Mouse (Mus musculus) forebrain, postnatal 0 days (tissue): ENCODE data around the gene Lrrc25. TPM values are rescaled to one million over a fixed set of nuclear protein-coding genes. Genes with fewer than 3 reads are reported as not detected.

Source experiments
- ATAC-seq: fragments of 200-750 bp; cut with Nextera tagmentation; 2 replicates; pipeline ENCODE4 v1.8.0; 2017; ENCODE audit warnings: mild to moderate bottlenecking, moderate library complexity
- DNase-seq: peaks from one replicate; pipeline ENCODE4 v3.0.0-alpha.2; 2015
- H3K27ac ChIP-seq: fragments of 300-500 bp; sonication (generic); 2 replicates; pipeline ENCODE4 v1.5.1; 2014; ENCODE audit warnings: low read depth, mild to moderate bottlenecking, antibody characterized with exemption, low read length, moderate library complexity, mixed read lengths
- H3K27me3 ChIP-seq: fragments of 300-500 bp; sonication (generic); 2 replicates; pipeline ENCODE4 v1.6.1; 2014; ENCODE audit warnings: mild to moderate bottlenecking, low read length, mixed read lengths; ENCODE audit not compliant: insufficient read depth
- H3K36me3 ChIP-seq: fragments of 300-500 bp; sonication (generic); 2 replicates; pipeline ENCODE4 v1.6.1; 2014; ENCODE audit warnings: mild to moderate bottlenecking, moderate library complexity; ENCODE audit not compliant: insufficient read depth
- H3K4me1 ChIP-seq: fragments of 300-500 bp; sonication (generic); 2 replicates; pipeline ENCODE4 v1.6.1; 2014; ENCODE audit warnings: antibody characterized with exemption; ENCODE audit not compliant: insufficient read depth
- H3K4me2 ChIP-seq: fragments of 300-500 bp; sonication (generic); 2 replicates; pipeline ENCODE4 v1.6.1; 2014; ENCODE audit warnings: low read depth, mild to moderate bottlenecking, moderate library complexity
- H3K4me3 ChIP-seq: fragments of 300-500 bp; sonication (generic); 2 replicates; pipeline ENCODE4 v1.5.1; 2014; ENCODE audit warnings: low read depth, low read length, mixed read lengths
- H3K9ac ChIP-seq: fragments of 300-500 bp; sonication (generic); 2 replicates; pipeline ENCODE4 v1.6.1; 2014; ENCODE audit warnings: mild to moderate bottlenecking
- H3K9me3 ChIP-seq: fragments of 300-500 bp; sonication (generic); 2 replicates; pipeline ENCODE4 v1.6.1; 2016; ENCODE audit warnings: low read length
- CTCF ChIP-seq: sonication (generic); IDR thresholded peaks from 2 replicates; pipeline ENCODE4 v1.5.1; 2016; ENCODE audit warnings: antibody characterized with exemption, control low read depth, low read depth
- WGBS: fragments of 180-500 bp; shearing (Covaris S2); extraction: QIAGEN DNeasy Blood & Tissue Kit; methylation state at CpG from one replicate; pipeline ENCODE4 v1.1.7; 2014; 5-methylcytosine and 5-hydroxymethylcytosine counted together
- polyA plus RNA-seq: library from polyadenylated mRNA; unstranded; fragments of >200 nt; fragmentation: Nextera tagmentation; extraction: Ambion mirVana; gene quantifications from 2 replicates; pipeline ENCODE4 v1.2.1, GENCODE M21; 2015
- total RNA-seq: library from RNA; depleted of rRNA; stranded (reverse); fragments of >200 nt; gene quantifications from 2 replicates; pipeline ENCODE4 v1.2.3, GENCODE M21; 2014; rRNA removed

Gene Lrrc25
- total and polyA plus RNA-seq, 2 experiments from 2014 or later, result 1.2 to 2.8 TPM

GRCm38 (mm10) chr8:70659604-70660272 lies 43.8 kb downstream of the Lrrc25 start:
- peak; percentile 86 for ATAC-seq
- H3K4me3 ChIP-seq, result peak overlapping the region; percentile 74
- H3K36me3 ChIP-seq, result 0 out of 2 replicates have a peak, but pooled peaks cover 3% of the 10 kb centered on the region
- H3K4me1 ChIP-seq, result peaks cover 3% of the 10 kb centered on the region; the same call in 1 of the 2 replicates
- peak overlapping the region; percentile 73 for H3K9ac ChIP-seq
- WGBS, result 4% methylated on average over 44 of the region's 44 CpGs
- peak; percentile 80 for DNase-seq
- no peaks in the 10 kb centered on the region for H3K9me3 ChIP-seq
- H3K27me3 ChIP-seq, result no peaks in the 10 kb centered on the region
- no peak for TF ChIP-seq CTCF
- peak overlapping the region; percentile 96 for H3K4me2 ChIP-seq
- H3K27ac ChIP-seq, result peak overlapping the region; percentile 21; the same call in 1 of the 2 replicates

GRCm38 (mm10) chr8:70660273-70660725 lies 44.3 kb downstream of the Lrrc25 start, which contains the start of gene Pgpep1:
Pgpep1 (minus strand) TSS chr8:70660388.
- H3K9ac ChIP-seq, result peak within 1 kb of the TSS; percentile 73
- no peaks in the 10 kb centered on the region for H3K27me3 ChIP-seq
- H3K4me1 ChIP-seq, result peaks cover 3% of the 10 kb centered on the region; the same call in 1 of the 2 replicates
- ATAC-seq (peak; percentile 21), DNase-seq (peak; percentile 43)
- H3K4me3 ChIP-seq, result peak within 1 kb of the TSS; percentile 74
- 4% methylated on average over 14 of the region's 14 CpGs for WGBS
- 0 out of 2 replicates have a peak, but pooled peaks cover 3% of the 10 kb centered on the region for H3K36me3 ChIP-seq
- peak within 1 kb of the TSS; percentile 96 for H3K4me2 ChIP-seq
- H3K9me3 ChIP-seq, result no peaks in the 10 kb centered on the region
- no peak for TF ChIP-seq CTCF
- H3K27ac ChIP-seq, result peak within 1 kb of the TSS; percentile 21; the same call in 1 of the 2 replicates

GRCm38 (mm10) chr8:70663691-70664090 lies 47.7 kb downstream of the Lrrc25 start:
- no peaks in the 10 kb centered on the region for H3K9me3 ChIP-seq
- H3K9ac ChIP-seq, result no peak overlapping the region
- H3K4me3 ChIP-seq, result no peak overlapping the region
- no peak for TF ChIP-seq CTCF
- 22% methylated on average over 4 of the region's 4 CpGs for WGBS
- DNase-seq (no peak), ATAC-seq (0 out of 2 replicates have a peak, but pooled peaks have one; percentile 12)
- no peaks in the 10 kb centered on the region for H3K27me3 ChIP-seq
- no peaks in the 10 kb centered on the region for H3K36me3 ChIP-seq
- no peak overlapping the region for H3K4me2 ChIP-seq
- no peak overlapping the region for H3K27ac ChIP-seq
- H3K4me1 ChIP-seq, result peaks cover 3% of the 10 kb centered on the region; the same call in 1 of the 2 replicates

GRCm38 (mm10) chr8:70664631-70665030 lies 48.7 kb downstream of the Lrrc25 start:
- no peaks in the 10 kb centered on the region for H3K9me3 ChIP-seq
- H3K4me2 ChIP-seq, result no peak overlapping the region
- H3K4me1 ChIP-seq, result peaks cover 3% of the 10 kb centered on the region; the same call in 1 of the 2 replicates
- no peaks in the 10 kb centered on the region for H3K27me3 ChIP-seq
- TF ChIP-seq CTCF, result no peak
- no peak overlapping the region for H3K4me3 ChIP-seq
- DNase-seq (no peak), ATAC-seq (no peak)
- no peak overlapping the region for H3K27ac ChIP-seq
- H3K36me3 ChIP-seq, result no peaks in the 10 kb centered on the region
- H3K9ac ChIP-seq, result no peak overlapping the region
- 85% methylated on average over 3 of the region's 3 CpGs for WGBS

GRCm38 (mm10) chr8:70665599-70665998 lies 49.6 kb downstream of the Lrrc25 start:
- ATAC-seq, result no peak
- no peak for TF ChIP-seq CTCF
- WGBS, result 86% methylated on average over 2 of the region's 2 CpGs

GRCm38 (mm10) chr8:70667071-70667470 lies 51.1 kb downstream of the Lrrc25 start:
- Histone ChIP-seq H3K4me2 (no peak overlapping the region), H3K9ac (no peak overlapping the region), H3K4me3 (no peak overlapping the region), H3K9me3 (no peaks in the 10 kb centered on the region), H3K4me1 (0 out of 2 replicates have a peak, but pooled peaks cover under 1% of the 10 kb centered on the region), H3K27me3 (no peaks in the 10 kb centered on the region), H3K27ac (no peak overlapping the region), H3K36me3 (no peaks in the 10 kb centered on the region)
- peak; percentile 49 for DNase-seq
- TF ChIP-seq CTCF, result no peak
- peak; percentile 79 for ATAC-seq
- 51% methylated on average over 5 of the region's 5 CpGs for WGBS

More at GRCm38 (mm10) chr8:70665599-70665998, 49.6 kb downstream of the Lrrc25 start:
- Histone ChIP-seq H3K4me1 (no peaks in the 10 kb centered on the region), H3K9me3 (no peaks in the 10 kb centered on the region), H3K27ac (no peak overlapping the region), H3K4me2 (no peak overlapping the region), H3K36me3 (no peaks in the 10 kb centered on the region), H3K9ac (no peak overlapping the region), H3K4me3 (no peak overlapping the region), H3K27me3 (no peaks in the 10 kb centered on the region)
- no peak for DNase-seq

Other genes starting within 250 kb of the Lrrc25 start
- gene Comp, start 242.6 kb upstream of the Lrrc25 start, total RNA-seq, result 0.81 TPM in 1 of 2 replicates, not detected in the other
- 0.05 and 0.29 TPM in 2 replicates for gene Comp, start 242.6 kb upstream of the Lrrc25 start, polyA plus RNA-seq
- gene Crtc1, start 176.6 kb upstream of the Lrrc25 start, total RNA-seq, result 41.2 and 51.7 TPM in 2 replicates
- gene Crtc1, start 176.6 kb upstream of the Lrrc25 start, polyA plus RNA-seq, result 43.8 and 52.9 TPM in 2 replicates
- 29.9 and 34.8 TPM in 2 replicates for gene Klhl26, start 139.2 kb upstream of the Lrrc25 start, total RNA-seq
- gene Klhl26, start 139.2 kb upstream of the Lrrc25 start, polyA plus RNA-seq, result 30.8 and 35.3 TPM in 2 replicates
- gene Tmem59l, start 128.8 kb upstream of the Lrrc25 start, total RNA-seq, result 96.0 and 115 TPM in 2 replicates
- 147 and 150 TPM in 2 replicates for gene Tmem59l, start 128.8 kb upstream of the Lrrc25 start, polyA plus RNA-seq
- 6.5 and 20.9 TPM in 2 replicates for gene Crlf1, start 123.0 kb upstream of the Lrrc25 start, total RNA-seq
- 24.6 and 34.5 TPM in 2 replicates for gene Crlf1, start 123.0 kb upstream of the Lrrc25 start, polyA plus RNA-seq
- gene Rex1bd, start 109.4 kb upstream of the Lrrc25 start, total RNA-seq, result 130 and 148 TPM in 2 replicates
- gene Rex1bd, start 109.4 kb upstream of the Lrrc25 start, polyA plus RNA-seq, result 200 and 247 TPM in 2 replicates
- gene Uba52, start 105.4 kb upstream of the Lrrc25 start, total RNA-seq, result 459 and 595 TPM in 2 replicates
- 808 and 1,035 TPM in 2 replicates for gene Uba52, start 105.4 kb upstream of the Lrrc25 start, polyA plus RNA-seq
- gene Fkbp8, start 88.4 kb upstream of the Lrrc25 start, total RNA-seq, result 559 and 592 TPM in 2 replicates
- 385 and 426 TPM in 2 replicates for gene Fkbp8, start 88.4 kb upstream of the Lrrc25 start, polyA plus RNA-seq
- 39.1 and 43.5 TPM in 2 replicates for gene Kxd1, start 88.2 kb upstream of the Lrrc25 start, total RNA-seq
- 51.6 and 51.9 TPM in 2 replicates for gene Kxd1, start 88.2 kb upstream of the Lrrc25 start, polyA plus RNA-seq
- 16.2 and 18.4 TPM in 2 replicates for gene Ell, start 76.7 kb upstream of the Lrrc25 start, total RNA-seq
- 9.7 and 11.0 TPM in 2 replicates for gene Ell, start 76.7 kb upstream of the Lrrc25 start, polyA plus RNA-seq
- 127 and 136 TPM in 2 replicates for gene Isyna1, start 21.8 kb upstream of the Lrrc25 start, total RNA-seq
- gene Isyna1, start 21.8 kb upstream of the Lrrc25 start, polyA plus RNA-seq, result 93.3 and 106 TPM in 2 replicates
- gene Ssbp4, start 7.3 kb upstream of the Lrrc25 start, total RNA-seq, result 197 and 249 TPM in 2 replicates
- gene Ssbp4, start 7.3 kb upstream of the Lrrc25 start, polyA plus RNA-seq, result 204 and 221 TPM in 2 replicates
- 0.90 TPM in 1 of 2 replicates, not detected in the other for gene Gdf15, start 16.3 kb downstream of the Lrrc25 start, total RNA-seq
- gene Gdf15, start 16.3 kb downstream of the Lrrc25 start, polyA plus RNA-seq, result 0.18 and 0.26 TPM in 2 replicates
- 22.1 and 23.8 TPM in 2 replicates for gene Pgpep1, start 44.2 kb downstream of the Lrrc25 start, total RNA-seq
- 22.1 and 26.1 TPM in 2 replicates for gene Pgpep1, start 44.2 kb downstream of the Lrrc25 start, polyA plus RNA-seq
- 93.7 and 140 TPM in 2 replicates for gene Lsm4, start 57.1 kb downstream of the Lrrc25 start, total RNA-seq
- gene Lsm4, start 57.1 kb downstream of the Lrrc25 start, polyA plus RNA-seq, result 177 and 231 TPM in 2 replicates
- 333 and 392 TPM in 2 replicates for gene Jund, start 82.8 kb downstream of the Lrrc25 start, total RNA-seq
- 108 and 114 TPM in 2 replicates for gene Jund, start 82.8 kb downstream of the Lrrc25 start, polyA plus RNA-seq
- gene Iqcn, start 87.3 kb downstream of the Lrrc25 start, total RNA-seq, result 0.33 TPM in 1 of 2 replicates, not detected in the other
- gene Iqcn, start 87.3 kb downstream of the Lrrc25 start, polyA plus RNA-seq, result 0.03 and 0.08 TPM in 2 replicates
- gene Gm3336, start 102.4 kb downstream of the Lrrc25 start, total RNA-seq, result not detected in 2 replicates
- not detected in 2 replicates for gene Gm3336, start 102.4 kb downstream of the Lrrc25 start, polyA plus RNA-seq
- gene Pde4c, start 107.6 kb downstream of the Lrrc25 start, total RNA-seq, result 0.48 and 0.62 TPM in 2 replicates
- 0.10 and 0.23 TPM in 2 replicates for gene Pde4c, start 107.6 kb downstream of the Lrrc25 start, polyA plus RNA-seq
- gene Rab3a, start 138.5 kb downstream of the Lrrc25 start, total RNA-seq, result 450 and 499 TPM in 2 replicates
- gene Rab3a, start 138.5 kb downstream of the Lrrc25 start, polyA plus RNA-seq, result 632 and 673 TPM in 2 replicates
- gene Mpv17l2, start 144.8 kb downstream of the Lrrc25 start, total RNA-seq, result 33.7 and 39.9 TPM in 2 replicates
- 60.4 and 61.9 TPM in 2 replicates for gene Mpv17l2, start 144.8 kb downstream of the Lrrc25 start, polyA plus RNA-seq
- gene Pik3r2, start 160.6 kb downstream of the Lrrc25 start, total RNA-seq, result 160 and 170 TPM in 2 replicates
- gene Pik3r2, start 160.6 kb downstream of the Lrrc25 start, polyA plus RNA-seq, result 147 and 153 TPM in 2 replicates
- gene Mast3, start 188.9 kb downstream of the Lrrc25 start, total RNA-seq, result 26.2 and 60.0 TPM in 2 replicates
- gene Mast3, start 188.9 kb downstream of the Lrrc25 start, polyA plus RNA-seq, result 20.3 and 25.2 TPM in 2 replicates
- gene Il12rb1, start 192.3 kb downstream of the Lrrc25 start, total RNA-seq, result 0.05 TPM in 1 of 2 replicates, not detected in the other
- gene Il12rb1, start 192.3 kb downstream of the Lrrc25 start, polyA plus RNA-seq, result not detected in 2 replicates
- 15.4 and 25.9 TPM in 2 replicates for gene Arrdc2, start 223.6 kb downstream of the Lrrc25 start, total RNA-seq
- 5.6 and 7.1 TPM in 2 replicates for gene Arrdc2, start 223.6 kb downstream of the Lrrc25 start, polyA plus RNA-seq
- gene Kcnn1, start 247.1 kb downstream of the Lrrc25 start, total RNA-seq, result 20.5 and 31.5 TPM in 2 replicates
- gene Kcnn1, start 247.1 kb downstream of the Lrrc25 start, polyA plus RNA-seq, result 9.4 and 9.8 TPM in 2 replicates